Mouse (Mus musculus) colon, adult 2 months (tissue): Measurements from ENCODE around the gene 4930518I15Rik. TPM values are rescaled to one million over a fixed set of nuclear protein-coding genes. Genes with fewer than 3 reads are reported as not detected.

Source experiments
- polyA plus RNA-seq: library from polyadenylated mRNA; depleted of rRNA; stranded (reverse); fragments of >200 nt; gene quantifications from 2 replicates; pipeline ENCODE4 v1.2.3, GENCODE M21; 2012; rRNA removed

The 4930518I15Rik gene
- 0.35 and 0.59 TPM in 2 replicates for polyA plus RNA-seq

GRCm38 (mm10) chr2:156857835-156858234, at the start of gene 4930518I15Rik:
TSS of gene 4930518I15Rik (minus strand) at chr2:156857946.

GRCm38 (mm10) chr2:156887017-156887416, 29.3 kb upstream of the 4930518I15Rik start, which contains the start of gene Sla2:
TSS of gene Sla2 (minus strand) at chr2:156887192.

DNA sequence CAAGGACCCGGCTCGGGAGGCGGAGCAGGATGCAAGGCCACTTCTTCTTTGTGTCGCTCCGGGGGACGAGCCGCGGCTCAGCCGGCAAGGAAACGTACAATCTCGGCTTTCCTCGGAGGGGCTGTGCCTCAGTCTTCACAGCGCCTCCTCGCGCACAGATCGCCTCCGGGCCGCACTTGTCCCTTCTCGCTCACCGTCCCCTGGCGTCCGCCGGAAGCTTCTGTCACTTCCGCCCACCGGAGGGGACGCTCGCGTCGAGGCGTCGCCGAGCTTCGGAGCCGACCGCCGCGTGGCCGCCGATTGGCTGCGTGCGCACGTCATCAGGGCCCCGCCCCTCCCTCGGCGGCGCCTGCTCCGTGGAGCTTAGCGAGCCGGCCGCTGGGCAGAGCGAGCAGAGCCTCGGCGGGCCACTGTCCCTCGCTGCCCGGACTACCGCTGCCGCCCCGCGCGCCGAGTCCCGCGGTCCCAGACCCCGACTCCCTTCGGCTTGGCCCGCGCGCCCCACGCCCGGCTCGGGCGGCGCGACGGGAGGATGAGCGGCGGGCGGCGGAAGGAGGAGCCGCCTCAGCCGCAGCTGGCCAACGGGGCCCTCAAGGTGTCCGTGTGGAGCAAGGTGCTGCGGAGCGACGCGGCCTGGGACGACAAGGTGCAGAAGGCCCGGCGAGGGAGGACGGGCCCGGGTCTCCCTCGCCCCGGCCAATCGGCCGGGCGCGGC, 5.2 kb upstream of the 4930518I15Rik start, which contains the start of gene Rab5if:
TSS of gene Rab5if (plus strand) at position 357 of the 715 bp plus-strand sequence.

DNA sequence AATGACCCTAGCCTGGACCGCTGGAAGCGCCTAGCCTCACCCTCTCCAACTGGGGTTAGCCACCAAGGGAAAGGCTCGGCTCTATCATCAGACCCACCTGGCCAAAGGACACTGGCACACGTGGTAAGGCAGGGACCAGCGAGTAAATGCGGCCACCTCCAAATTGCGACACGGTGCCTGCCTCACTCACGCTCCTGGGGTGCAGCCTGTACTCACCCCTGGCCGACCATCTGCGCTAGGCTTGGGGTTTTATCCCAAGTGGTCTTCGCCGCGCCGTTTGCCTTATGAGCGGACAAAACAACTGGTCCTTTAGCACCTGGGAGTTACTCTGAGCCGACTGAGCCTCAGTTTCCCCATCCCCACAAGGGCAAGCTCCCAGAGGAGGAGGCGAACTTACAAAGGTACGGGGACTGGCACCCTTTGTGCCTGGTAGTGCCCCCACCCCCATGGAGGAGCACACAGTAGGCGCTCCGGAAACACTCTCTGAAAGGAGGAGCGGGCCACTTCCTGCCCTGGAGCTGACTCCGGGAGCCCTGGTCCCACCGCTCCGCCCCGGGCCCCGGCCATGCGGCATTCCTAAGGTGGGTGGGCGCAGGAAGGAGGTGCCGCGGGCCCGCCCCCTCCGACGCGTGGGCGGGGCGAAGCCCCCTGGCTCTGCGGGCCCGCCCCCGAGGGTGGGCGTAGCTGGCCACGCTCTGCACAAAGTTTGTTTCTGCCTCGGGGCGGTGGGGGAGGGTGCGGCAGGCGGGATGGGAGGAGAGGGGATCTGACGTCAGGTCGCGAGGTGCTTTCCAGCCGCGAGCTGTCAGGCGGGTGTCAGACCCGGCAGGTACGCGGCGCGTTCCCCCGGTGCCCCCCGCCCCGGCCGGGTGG, 18.2 kb downstream of the 4930518I15Rik start, which contains the start of gene Tgif2:
TSS of gene Tgif2 (plus strand) at position 689 of the 873 bp plus-strand sequence.

Other genes starting within 250 kb of the 4930518I15Rik start
- 80.1 and 102 TPM in 2 replicates for gene Dlgap4, start 244.2 kb downstream of the 4930518I15Rik start, polyA plus RNA-seq
- gene Myl9, start 82.5 kb downstream of the 4930518I15Rik start, polyA plus RNA-seq, result 1,003 and 1,210 TPM in 2 replicates
- gene Tgif2, start 17.9 kb downstream of the 4930518I15Rik start, polyA plus RNA-seq, result 4.3 and 4.6 TPM in 2 replicates
- 120 and 139 TPM in 2 replicates for gene Rab5if, start 5.2 kb upstream of the 4930518I15Rik start, polyA plus RNA-seq
- gene Sla2, start 29.2 kb upstream of the 4930518I15Rik start, polyA plus RNA-seq, result 0.35 and 0.51 TPM in 2 replicates
- 42.4 and 44.8 TPM in 2 replicates for gene Ndrg3, start 134.1 kb upstream of the 4930518I15Rik start, polyA plus RNA-seq
- 1.2 and 1.6 TPM in 2 replicates for gene Dsn1, start 149.2 kb upstream of the 4930518I15Rik start, polyA plus RNA-seq
- gene Soga1, start 221.3 kb upstream of the 4930518I15Rik start, polyA plus RNA-seq, result 7.4 and 9.7 TPM in 2 replicates
- gene Tldc2, start 229.1 kb upstream of the 4930518I15Rik start, polyA plus RNA-seq, result 7.1 and 7.9 TPM in 2 replicates